Mouse (Mus musculus) skeletal muscle tissue, adult 2 months (tissue): ENCODE measurements at regions not wholly inside any gene's neighbourhood (a gene's known extent, or its start where the extent isn't known, plus 50 kb on each side); places are given as distances from the start of the nearest gene placed in this dataset.

Experiments
- DNase-seq: peaks from one replicate; pipeline ENCODE4 v3.0.0-alpha.2; 2012; ENCODE audit warnings: low read depth, low spot score

DNA sequence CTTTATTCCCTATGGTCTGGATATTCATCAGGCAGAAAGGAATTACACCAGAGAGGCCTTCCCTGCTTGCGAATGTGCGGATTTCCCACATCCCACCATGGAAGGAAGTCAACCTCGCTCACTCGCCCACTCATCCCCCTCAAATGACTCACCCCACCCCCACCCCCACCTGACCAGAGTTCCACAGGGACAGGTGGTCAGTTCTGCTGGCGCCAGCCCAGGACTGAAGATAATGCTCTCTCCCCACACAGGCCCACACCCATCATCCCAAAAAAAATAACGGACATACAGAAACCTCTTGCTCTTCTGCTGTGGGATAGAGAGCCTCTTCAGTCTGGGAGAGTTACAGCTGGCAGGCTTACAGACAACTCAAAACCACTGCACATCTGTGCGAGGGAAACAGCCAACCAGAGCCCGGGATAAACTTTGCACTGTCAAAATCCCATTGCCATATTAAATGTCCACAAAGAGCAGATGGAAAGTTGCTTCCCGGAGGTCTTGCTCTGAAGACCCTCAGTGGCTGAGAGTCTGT lies 128.0 kb downstream of the Lrrc30 start:
- DNase-seq = no peak

DNA sequence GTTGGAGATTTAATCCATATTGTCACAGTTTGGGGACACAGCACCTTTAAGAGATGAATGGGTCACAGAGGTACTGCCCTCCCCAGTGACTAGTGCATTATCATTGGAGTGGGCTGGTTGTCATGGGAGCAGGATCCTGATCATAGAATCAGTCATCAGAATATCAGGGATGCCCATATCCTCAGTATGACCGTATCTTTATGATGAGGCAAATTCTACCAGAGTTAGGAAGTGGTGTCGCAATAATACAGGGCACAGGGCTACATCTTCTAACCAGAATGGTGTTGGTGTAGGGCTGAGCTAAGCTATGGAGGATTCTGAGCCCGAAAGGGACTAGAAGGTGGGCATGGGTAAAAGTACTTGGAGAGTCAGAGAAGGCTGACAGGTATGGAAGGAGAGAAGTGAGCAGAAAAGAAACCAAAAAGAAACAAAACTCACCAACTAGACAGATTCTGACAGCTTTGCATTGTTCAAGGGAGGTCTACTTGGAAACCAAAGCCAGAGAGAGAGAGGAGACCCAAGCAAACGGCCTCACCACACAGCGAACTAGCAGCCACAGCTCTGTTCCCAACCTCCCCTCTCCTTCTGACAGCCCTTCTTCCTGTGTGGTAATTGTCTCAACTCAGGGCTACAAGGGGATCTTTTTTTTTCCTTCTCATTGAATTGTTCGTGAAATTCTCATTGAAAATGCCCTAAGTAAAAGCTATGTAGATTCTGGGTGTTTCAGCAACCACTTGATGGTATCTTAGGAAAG lies 129.2 kb downstream of the Lrrc30 start:
- DNase-seq = no peak

DNA sequence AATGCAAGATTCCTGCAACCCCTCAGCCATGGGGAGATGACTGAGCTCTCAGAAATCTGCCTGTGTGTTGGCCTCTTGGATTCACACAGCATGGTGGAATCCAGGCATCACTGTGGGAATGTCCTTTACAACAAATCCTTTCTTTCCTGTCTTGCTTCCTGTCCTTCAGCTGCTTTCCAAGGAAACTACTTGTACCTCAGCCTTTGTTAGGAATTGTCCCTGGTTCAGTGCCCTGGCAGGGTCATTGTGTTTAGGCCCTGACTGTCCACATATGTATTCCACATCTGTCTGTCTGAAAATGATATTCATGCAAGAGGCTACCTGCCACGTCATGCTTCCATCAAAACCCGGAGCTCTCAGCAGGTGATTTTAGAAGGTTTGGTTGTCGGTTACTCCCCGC lies 129.9 kb downstream of the Lrrc30 start:
- DNase-seq = no peak

GRCm38 (mm10) chr17:67499783-67500641 lies 132.5 kb downstream of the Lrrc30 start:
- no peak for DNase-seq

DNA sequence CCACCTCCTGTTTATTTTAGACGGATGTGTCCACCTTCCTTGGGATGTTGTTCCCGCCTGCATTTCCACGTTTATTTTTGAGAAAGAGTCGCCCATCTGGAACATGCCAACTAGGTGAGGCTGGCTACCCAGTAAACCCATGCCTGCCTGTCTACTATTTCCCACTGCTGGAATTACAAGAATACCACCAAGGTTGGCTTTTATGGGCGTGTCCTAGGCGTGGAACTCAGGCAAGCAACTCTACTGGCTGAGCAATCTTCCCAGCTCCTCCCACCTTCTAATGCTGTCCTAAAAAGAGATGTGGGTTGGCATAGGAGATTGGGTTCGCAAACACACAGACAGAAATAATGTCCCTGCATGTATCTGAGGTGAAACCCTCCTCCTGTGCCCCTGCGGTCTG lies 135.1 kb downstream of the Lrrc30 start:
- no peak for DNase-seq

DNA sequence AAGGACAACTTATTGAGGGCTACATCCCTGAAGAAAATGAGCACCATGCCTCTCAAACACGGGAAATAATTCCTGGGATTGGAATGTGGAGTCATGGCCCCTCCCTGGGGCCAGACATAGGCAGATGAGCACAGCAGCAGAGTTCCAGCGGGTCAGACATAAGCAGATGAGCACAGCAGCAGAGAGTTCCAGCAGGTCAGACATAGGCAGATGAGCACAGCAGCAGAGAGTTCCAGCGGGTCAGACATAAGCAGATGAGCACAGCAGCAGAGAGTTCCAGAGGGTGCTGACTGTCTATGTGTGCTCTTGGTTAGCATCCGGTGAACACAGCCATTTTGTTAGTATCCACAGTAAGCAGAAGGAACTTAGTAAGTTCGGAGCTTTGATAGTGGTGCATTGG lies 126.2 kb upstream of the Ptprm start:
- DNase-seq = no peak

DNA sequence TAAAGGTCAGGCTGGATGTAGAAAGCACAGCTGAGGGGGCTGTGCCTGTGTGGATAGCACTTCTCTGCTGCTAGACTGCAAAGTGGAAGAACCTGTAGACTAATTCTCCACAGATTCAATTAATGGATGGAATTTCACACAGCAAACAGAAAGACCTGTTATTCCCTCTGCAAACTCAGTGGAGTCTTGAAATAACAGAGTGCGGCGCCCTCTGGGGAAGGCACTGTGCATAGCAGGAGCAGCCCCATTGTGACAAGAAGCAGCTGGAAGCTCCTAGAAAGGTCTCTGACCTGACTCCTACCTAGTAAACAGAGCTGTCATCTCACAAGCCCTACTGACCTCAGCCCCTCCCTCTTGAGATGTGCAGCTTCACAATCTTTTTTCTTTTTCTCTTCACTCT lies 118.9 kb upstream of the Ptprm start:
- peak; percentile 22 for DNase-seq

DNA sequence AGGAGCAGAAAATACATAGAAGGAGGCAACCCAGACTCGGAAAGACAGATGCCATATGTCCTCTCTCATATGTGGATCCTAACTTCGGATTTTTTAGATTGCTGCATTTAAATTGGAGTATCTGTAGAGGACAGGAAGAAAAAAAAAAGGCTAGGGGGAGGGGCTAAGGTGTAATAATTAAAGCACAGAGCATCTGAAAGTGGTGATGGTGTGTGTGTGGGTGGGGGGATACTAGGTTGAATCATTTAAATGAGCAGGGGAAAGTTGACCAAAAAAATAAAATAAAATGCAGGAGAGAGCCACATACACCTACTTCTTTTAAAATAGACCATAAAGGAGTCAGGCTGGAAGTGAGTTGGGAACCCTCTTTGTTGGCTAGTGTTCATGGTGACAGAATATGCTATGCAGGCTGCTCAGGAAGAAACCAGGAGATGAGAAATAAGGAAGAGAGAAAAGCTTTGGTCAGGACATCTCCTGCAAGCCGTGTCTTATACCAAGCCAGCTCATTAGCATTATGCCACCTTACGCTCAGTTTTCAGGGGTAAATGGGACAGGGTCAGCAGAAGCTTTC lies 104.7 kb upstream of the Ptprm start:
- no peak for DNase-seq

DNA sequence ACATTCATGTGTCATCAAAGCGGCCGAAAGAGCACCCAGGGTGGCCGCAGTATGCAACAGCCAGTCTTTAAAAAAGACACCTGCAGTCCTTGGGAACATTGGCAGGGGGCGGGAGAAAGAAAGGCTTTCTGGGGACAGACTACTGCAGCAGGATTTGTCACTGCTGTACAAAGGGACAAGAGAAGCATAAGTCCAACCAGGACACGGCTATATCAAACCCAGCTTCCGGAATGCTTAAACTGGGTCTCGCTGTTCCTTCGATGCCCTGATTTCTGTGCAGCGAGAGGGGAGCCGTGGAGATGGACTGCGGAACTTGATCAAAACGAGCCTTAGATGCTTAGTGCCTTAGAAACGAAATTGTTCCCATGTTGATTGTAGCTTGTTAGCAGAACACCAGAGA lies 97.7 kb upstream of the Ptprm start:
- DNase-seq = no peak

DNA sequence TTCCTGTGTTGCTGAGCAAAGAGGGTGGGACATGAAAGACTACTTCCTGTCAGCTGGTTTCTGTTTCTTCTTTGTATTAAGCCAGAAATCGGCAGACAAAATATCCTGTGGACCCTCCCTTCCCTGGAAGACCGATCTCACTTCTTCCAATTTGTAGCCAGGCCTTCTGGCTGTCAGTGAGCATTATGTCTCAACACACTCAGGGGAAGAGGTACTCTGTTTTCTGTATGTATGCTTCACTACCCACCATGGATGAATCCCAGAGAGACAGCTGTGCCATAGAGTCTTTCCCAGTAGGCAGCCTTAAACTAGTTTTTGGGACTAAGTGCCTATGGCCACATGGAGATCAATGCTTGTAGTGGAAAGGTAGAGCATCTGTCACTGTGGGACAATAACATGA lies 96.8 kb upstream of the Ptprm start:
- no peak for DNase-seq

- DNase-seq = no peak
These were observed 95.8 kb upstream of the Ptprm start for GRCm38 (mm10) chr17:67450021-67450420.

DNA sequence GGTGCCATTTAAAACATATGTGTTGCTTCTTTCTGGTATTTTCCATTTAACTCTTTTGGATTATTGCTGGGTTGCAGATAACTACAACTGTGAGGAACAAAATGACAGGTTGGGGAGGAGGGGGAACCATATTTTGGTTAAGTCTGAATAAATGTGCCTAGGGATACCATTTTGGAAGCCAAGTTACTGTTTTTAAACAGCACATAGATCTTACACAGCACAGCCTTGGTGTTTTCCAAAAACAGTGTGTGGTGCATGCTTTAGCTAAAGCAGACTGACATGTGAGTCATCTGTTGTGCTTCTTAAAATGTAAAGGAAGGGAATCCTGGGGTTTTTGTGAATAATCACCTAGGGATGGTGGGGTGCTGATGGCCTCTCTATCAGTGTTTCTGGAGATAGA lies 91.7 kb upstream of the Ptprm start:
- no peak for DNase-seq

- no peak for DNase-seq
These were observed 86.7 kb upstream of the Ptprm start for GRCm38 (mm10) chr17:67440961-67441360.

DNA sequence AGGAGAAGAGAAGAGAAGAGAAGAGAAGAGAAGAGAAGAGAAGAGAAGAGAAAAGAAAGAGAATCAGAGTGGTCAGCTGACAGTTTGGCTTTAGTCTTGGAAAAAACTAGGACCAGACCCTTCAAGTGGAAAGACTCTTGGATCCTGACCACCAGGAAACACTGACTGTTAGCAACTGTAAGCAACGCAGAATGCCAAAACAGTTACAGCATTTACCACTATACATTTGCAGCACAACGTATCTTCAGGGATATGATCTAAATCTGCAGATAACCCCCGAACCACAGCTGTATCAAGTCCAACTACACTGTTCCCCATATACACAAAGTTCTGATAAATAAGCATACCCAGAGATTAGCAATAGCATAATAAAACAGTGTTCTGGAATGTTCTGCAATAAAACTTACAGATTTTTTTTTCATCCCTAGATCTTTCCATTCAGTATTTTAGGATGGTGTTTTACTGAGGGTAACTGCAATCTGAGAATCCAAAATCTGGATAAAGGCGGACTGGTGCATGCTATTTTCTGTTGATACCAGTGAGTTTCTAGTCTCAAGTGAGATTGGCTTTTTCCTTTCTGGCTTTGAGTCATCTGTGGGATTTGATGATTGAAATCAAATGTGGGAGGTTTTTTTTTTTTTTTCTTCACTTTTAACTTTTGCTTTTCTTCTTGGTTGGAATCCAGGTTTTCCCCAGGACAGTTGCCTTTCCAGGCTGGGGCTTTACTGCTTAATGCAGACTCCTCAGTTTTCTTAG lies 65.9 kb upstream of the Ptprm start:
- no peak for DNase-seq

- DNase-seq = no peak
These were observed 58.4 kb upstream of the Ptprm start for GRCm38 (mm10) chr17:67412546-67413250.

DNA sequence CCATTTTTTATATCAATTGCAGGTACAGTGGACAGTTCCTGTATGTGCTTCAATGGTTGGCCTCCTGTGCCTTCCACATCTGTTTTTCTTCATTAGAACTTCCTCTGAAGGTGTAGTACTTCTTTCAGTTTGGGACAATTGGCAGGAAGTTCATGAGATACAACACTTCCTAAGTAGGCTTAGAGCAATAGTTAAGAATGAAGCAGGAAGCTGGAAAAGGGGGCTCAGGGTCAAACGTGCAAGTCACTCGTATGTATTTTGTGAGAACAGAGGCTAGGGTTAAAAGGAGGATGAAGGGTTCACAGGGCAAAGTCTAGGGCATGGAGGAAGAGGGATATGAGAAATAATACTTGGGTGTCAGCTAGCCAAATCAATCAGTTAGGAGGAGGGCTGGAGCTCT lies 55.7 kb upstream of the Ptprm start:
- DNase-seq = no peak

DNA sequence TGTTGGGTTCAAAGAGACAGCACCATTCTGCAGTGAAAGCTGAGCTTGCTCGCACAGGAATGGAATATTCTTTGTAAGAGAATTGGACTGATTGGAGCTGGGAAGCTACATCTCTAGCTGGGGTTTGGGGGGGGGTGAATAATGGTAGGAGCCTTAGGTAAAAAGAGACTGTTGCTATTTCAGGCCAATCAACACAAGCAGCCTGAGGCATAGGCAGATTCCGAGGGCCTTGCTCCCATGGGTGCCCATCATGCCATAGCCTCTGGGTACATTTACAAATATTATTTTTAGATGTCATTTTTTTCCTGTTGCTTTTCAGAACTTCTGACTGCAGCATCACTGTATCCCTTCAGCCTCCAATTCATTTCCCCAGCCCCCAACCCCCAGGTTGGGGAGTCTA lies 51.7 kb upstream of the Ptprm start:
- no peak for DNase-seq
